Mouse (Mus musculus) heart, embryonic 15.5 days (tissue): Measurements from ENCODE around the gene Stoml2. TPM values are rescaled to one million over a fixed set of nuclear protein-coding genes. Genes with fewer than 3 reads are reported as not detected.
A peak's percentile ranks its signal among the peaks of the same experiment; 100 is the strongest.

ENCODE experiments used
- ATAC-seq: fragments of 200-750 bp; cut with Nextera tagmentation; replicated peaks from 2 replicates; pipeline ENCODE4 v1.8.0; 2017; ENCODE audit warnings: low read depth, moderate TSS enrichment; ENCODE audit not compliant: insufficient number of reproducible peaks, insufficient read depth, low FRiP score
- H3K27ac ChIP-seq: fragments of 300-500 bp; sonication (generic); 2 replicates; pipeline ENCODE4 v1.5.1; 2015; ENCODE audit warnings: mild to moderate bottlenecking, inconsistent platforms
- H3K27me3 ChIP-seq: fragments of 300-500 bp; sonication (generic); 2 replicates; pipeline ENCODE4 v1.6.1; 2015; ENCODE audit warnings: inconsistent platforms
- H3K36me3 ChIP-seq: fragments of 300-500 bp; sonication (generic); 2 replicates; pipeline ENCODE4 v1.6.1; 2015; ENCODE audit warnings: mild to moderate bottlenecking, inconsistent platforms
- H3K4me1 ChIP-seq: fragments of 300-500 bp; sonication (generic); replicated peaks from 2 replicates; pipeline ENCODE4 v1.6.1; 2015; ENCODE audit warnings: inconsistent platforms
- H3K4me2 ChIP-seq: fragments of 300-500 bp; sonication (generic); 2 replicates; pipeline ENCODE4 v1.6.1; 2015; ENCODE audit warnings: inconsistent platforms, mild to moderate bottlenecking, moderate library complexity
- H3K4me3 ChIP-seq: fragments of 300-500 bp; sonication (generic); 2 replicates; pipeline ENCODE4 v1.5.1; 2015; ENCODE audit warnings: mild to moderate bottlenecking, inconsistent platforms
- H3K9ac ChIP-seq: fragments of 300-500 bp; sonication (generic); 2 replicates; pipeline ENCODE4 v1.6.1; 2015; ENCODE audit warnings: mild to moderate bottlenecking, inconsistent platforms
- H3K9me3 ChIP-seq: fragments of 300-500 bp; sonication (generic); replicated peaks from 2 replicates; pipeline ENCODE4 v1.6.1; 2016; ENCODE audit warnings: inconsistent platforms
- whole genome bisulfite sequencing: fragments of 180-500 bp; shearing (Covaris S2); methylation state at CpG from one replicate; pipeline ENCODE4 v1.1.7; 2015; ENCODE audit warnings: mixed read lengths; 5-methylcytosine and 5-hydroxymethylcytosine counted together
- polyA plus RNA-seq: library from polyadenylated mRNA; unstranded; fragments of >200 nt; fragmentation: Nextera tagmentation; extraction: Ambion mirVana; gene quantifications from 2 replicates; pipeline ENCODE4 v1.2.1, GENCODE M21; 2015

Stoml2 gene
- polyA plus RNA-seq, 1 experiment from 2014 or later, result 189 TPM

DNA sequence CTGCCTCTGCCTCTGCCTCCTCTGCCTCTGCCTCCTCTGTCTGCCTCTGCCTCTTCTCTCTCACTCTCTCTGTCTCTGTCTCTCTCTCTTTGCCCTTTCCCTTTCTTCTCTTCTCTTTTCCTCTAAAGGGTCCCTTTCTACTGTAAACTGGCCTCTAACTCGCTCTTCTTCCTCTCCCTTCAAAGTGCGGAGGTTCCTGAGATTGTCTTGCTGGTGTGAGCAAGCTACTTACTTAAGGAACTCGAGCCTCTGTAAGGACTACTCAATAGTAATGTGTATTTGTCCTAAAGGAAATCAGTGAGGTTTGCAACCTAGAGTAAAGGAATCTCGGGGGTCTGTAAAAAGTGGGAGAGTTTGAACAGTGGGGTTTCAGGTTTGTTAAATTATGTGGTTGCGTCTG, 15.1 kb upstream of the Stoml2 start:
- H3K4me2 ChIP-seq, result peak overlapping the region; percentile 82
- H3K36me3 ChIP-seq, result no peaks in the 10 kb centered on the region
- ATAC-seq, result no peak
- H3K9me3 ChIP-seq, result no peaks in the 10 kb centered on the region
- H3K27me3 ChIP-seq, result no peaks in the 10 kb centered on the region
- H3K27ac ChIP-seq, result no peak overlapping the region
- WGBS, result 54% methylated on average over 5 of the region's 5 CpGs
- no peak overlapping the region for H3K4me3 ChIP-seq
- peaks cover 29% of the 10 kb centered on the region for H3K4me1 ChIP-seq
- H3K9ac ChIP-seq, result no peak overlapping the region

DNA sequence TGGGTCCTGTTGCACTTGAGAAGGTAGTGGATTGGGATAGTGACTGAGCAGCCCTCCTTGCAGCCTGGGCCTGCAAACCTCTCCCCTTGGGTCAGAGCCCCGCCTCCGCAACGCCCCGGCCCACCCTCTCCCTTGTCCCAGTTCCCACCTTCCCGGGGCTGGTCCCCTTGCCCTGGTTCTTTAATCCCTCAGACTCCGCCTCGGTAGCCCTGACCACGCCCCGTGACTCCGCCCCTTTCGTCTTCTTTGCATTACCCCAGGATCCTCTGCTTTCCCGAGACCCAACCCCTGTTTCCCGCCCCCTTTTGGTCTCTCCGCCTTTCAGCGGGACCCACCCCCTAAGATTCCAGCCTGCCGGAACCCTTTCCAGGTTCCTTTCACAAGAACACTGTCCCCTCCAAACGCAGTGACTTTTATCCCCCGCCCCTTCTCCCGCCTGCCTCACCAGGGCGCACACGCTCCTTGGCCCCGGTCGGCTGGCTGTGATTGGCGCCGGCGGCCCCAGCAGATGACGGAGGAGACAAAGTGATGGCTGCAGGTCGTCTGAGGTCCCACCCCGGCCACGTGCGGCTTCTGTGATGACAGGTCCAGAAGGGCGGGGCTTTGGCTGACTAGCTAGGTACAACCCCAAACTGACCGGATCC, 14.3 kb upstream of the Stoml2 start, which contains the start of gene Fam214b:
Gene Fam214b (minus strand): TSS at position 562 of the 644 bp plus-strand sequence.
- under 1% methylated on average over 33 of the region's 33 CpGs for WGBS
- H3K4me3 ChIP-seq, result peak within 1 kb of the TSS; percentile 72
- H3K27me3 ChIP-seq, result no peaks in the 10 kb centered on the region
- peak; percentile 94 for ATAC-seq
- H3K9me3 ChIP-seq, result no peaks in the 10 kb centered on the region
- no peaks in the 10 kb centered on the region for H3K36me3 ChIP-seq
- peak within 1 kb of the TSS; percentile 81 for H3K27ac ChIP-seq
- peak within 1 kb of the TSS; percentile 82 for H3K4me2 ChIP-seq
- peak within 1 kb of the TSS; percentile 64 for H3K9ac ChIP-seq
- peaks cover 29% of the 10 kb centered on the region for H3K4me1 ChIP-seq

DNA sequence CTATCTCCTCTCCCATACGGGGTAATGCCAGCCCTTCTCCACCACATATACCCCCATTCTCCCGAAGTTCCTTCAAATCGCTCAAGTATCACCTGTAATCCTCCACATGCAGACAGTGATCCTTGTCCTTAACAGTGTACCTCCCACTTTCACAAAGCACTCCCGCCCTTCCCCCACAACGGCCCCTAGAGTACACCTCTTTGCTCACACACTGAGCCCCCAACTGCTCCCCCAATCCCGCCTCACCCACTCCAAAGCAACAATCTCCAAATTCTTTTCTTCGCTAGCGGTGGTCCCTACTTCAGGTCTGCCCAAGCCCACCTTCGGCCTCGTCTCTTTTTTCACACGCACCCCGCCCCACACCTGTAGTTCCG, 13.8 kb upstream of the Stoml2 start:
- Histone ChIP-seq H3K36me3 (no peaks in the 10 kb centered on the region), H3K9me3 (no peaks in the 10 kb centered on the region), H3K4me1 (peaks cover 33% of the 10 kb centered on the region), H3K27me3 (no peaks in the 10 kb centered on the region), H3K4me3 (peak overlapping the region; percentile 72), H3K4me2 (peak overlapping the region; percentile 82), H3K9ac (peak overlapping the region; percentile 47), H3K27ac (peak overlapping the region; percentile 81)
- ATAC-seq, result no peak; the same call in 1 of the 2 replicates
- WGBS, result 6% methylated on average over 13 of the region's 13 CpGs

DNA sequence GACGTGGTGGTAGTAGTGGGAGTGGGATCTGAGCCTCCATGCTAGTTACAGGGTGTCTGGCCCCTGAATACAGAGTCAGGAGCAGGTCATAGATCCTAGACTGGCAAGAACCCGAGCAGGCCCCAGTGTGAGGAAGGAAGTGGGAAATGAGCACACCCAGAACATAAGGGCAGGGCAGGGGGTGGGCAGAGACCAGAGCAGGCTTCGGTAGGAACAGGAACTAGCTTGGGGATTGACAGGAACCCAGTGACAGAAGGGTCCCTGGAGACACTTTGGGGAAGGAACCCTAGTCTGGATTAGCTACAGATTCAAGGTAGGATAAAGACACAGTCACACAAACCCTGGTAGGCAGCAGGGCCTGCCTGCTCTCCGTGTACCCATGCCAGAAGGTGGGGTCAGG, 13.2 kb upstream of the Stoml2 start:
- no peak for ATAC-seq
- peak overlapping the region; percentile 47 for H3K9ac ChIP-seq

DNA sequence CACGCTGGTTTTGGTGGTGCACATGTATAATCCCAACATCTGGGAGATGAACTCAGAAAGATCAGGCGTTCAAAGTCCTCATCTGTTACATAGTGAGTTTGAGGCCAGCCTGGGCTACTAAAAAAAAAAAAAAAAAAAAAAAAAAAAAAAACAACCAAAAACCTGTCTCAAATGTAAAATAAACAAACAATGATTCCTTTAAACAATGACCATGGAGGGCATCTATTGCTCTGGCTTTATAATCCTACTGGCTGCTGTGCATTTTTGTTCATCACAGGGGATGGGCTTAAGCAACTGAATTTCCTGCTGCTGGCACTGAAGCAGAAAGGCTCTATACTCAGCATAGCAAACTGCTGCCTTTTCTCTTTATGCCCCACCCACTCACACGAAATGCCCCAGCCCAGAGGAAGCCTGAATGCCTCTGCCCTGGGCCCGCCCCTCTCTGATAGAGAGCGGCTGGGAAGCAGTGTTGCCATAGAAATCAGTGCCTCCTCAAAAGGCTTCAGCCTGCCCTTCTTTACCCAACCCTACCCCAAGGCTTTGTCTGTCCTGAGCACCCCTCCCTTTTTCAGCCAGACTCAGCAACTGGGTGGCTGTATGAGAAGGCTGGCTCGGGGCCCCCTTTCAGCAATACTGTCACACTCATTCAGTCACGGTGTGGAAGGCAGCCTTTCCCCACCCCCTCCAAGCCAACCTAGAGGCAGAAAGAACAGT, 12.3 kb upstream of the Stoml2 start:
- ATAC-seq, result no peak; the same call in 1 of the 2 replicates
- H3K4me3 ChIP-seq, result peak overlapping the region; percentile 72

More for the DNA sequence above, 13.2 kb upstream of the Stoml2 start:
- Histone ChIP-seq H3K36me3 (no peaks in the 10 kb centered on the region), H3K27ac (peak overlapping the region; percentile 81), H3K4me1 (peaks cover 34% of the 10 kb centered on the region), H3K9me3 (no peaks in the 10 kb centered on the region), H3K27me3 (no peaks in the 10 kb centered on the region), H3K4me3 (peak overlapping the region; percentile 72), H3K4me2 (peak overlapping the region; percentile 82)
- WGBS, result 25% methylated on average over 4 of the region's 4 CpGs

DNA sequence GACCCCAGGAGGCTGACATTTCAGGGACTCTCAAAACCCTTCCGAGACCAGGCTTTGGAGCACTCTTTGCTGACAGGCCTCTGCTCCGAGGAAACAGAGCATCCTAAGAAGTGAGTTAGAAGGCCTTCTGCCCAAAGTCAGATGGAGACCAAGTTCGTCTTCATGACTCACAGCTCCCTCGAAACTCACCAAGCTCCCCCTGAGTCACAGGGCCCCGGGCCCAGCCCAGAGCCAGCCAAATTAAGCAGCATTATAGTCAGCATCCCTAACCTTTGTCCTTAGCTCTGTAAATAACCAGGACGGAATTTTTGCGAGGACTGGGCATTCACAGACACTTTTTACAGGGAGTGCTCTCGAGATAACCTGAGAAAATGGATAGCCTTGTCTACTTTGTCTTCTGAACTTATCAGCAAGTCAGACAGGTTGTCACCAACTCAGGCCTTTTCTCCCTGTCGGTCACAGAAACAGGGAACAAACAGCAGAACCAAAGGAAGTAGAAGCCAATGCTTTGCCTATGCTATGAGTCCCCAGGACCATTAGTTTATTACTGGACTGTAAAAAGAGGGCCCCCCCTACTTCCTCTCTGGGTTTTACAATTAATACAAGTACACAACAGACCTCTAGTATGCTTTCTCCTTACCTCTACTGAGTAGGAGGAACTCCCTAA, 9.5 kb upstream of the Stoml2 start:
- Histone ChIP-seq H3K27ac (no peak overlapping the region), H3K4me3 (no peak overlapping the region), H3K27me3 (no peaks in the 10 kb centered on the region), H3K36me3 (peaks cover 7% of the 10 kb centered on the region), H3K4me1 (peaks cover 46% of the 10 kb centered on the region), H3K9me3 (no peaks in the 10 kb centered on the region), H3K4me2 (no peak overlapping the region), H3K9ac (no peak overlapping the region)
- ATAC-seq, result no peak
- WGBS, result 55% methylated on average over 9 of the region's 9 CpGs

More for the DNA sequence above, 12.3 kb upstream of the Stoml2 start:
- peaks cover 43% of the 10 kb centered on the region for H3K4me1 ChIP-seq
- no peaks in the 10 kb centered on the region for H3K9me3 ChIP-seq
- H3K9ac ChIP-seq, result peak overlapping the region; percentile 38
- peak overlapping the region; percentile 81 for H3K27ac ChIP-seq
- H3K36me3 ChIP-seq, result no peaks in the 10 kb centered on the region
- H3K27me3 ChIP-seq, result no peaks in the 10 kb centered on the region
- H3K4me2 ChIP-seq, result peak overlapping the region; percentile 82
- WGBS, result 19% methylated on average over 7 of the region's 7 CpGs

DNA sequence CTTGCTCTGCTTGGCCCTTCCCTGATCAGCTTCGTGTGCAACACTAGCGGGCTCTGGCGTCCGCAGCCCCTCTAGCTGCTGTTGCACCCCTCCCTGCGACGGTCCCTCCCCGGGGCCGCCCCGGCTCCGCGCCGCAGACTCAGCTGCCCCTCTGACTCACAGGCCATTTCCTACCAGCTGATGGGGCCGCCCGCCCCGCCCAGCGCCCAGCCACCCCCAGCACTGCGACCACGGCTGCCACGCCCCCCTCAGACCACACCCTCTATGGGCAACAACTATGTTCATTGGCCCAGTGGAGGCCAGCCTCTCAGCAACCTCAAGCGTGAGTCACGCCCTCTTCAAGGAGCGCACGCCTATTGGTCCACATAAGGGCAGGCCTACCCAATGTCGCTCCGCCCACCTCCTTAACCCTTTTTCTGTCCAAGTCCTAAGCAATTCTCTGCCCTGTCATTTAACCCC, 8.6 kb upstream of the Stoml2 start:
- Histone ChIP-seq H3K27ac (peak overlapping the region; percentile 80), H3K27me3 (no peaks in the 10 kb centered on the region), H3K4me3 (peak overlapping the region; percentile 87), H3K36me3 (peaks cover 12% of the 10 kb centered on the region), H3K9me3 (no peaks in the 10 kb centered on the region), H3K4me2 (peak overlapping the region; percentile 95), H3K9ac (peak overlapping the region; percentile 83), H3K4me1 (peaks cover 42% of the 10 kb centered on the region)
- under 1% methylated on average over 25 of the region's 25 CpGs for WGBS
- ATAC-seq, result peak; percentile 98

DNA sequence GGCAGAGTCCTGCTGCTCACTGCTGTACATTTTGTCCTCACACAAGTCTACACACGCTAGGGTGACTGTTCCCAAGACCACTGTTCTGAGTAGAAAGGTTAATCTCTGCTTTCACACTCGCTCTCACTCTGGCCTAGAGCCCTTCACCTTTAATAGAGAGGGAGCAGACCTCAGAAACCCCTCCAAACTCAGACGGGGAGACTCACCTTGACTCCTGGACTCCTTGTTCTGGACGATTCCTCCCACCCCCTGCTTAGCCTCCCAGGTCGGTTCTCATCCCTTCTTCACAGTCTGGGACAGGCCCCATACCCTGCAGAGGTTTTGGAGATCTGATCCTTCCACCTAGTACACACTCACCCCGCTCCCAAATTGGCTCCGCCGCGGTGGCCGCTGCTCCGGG, 8.1 kb upstream of the Stoml2 start:
- Histone ChIP-seq H3K4me1 (peaks cover 37% of the 10 kb centered on the region), H3K4me3 (peak overlapping the region; percentile 87), H3K9me3 (no peaks in the 10 kb centered on the region), H3K36me3 (peaks cover 14% of the 10 kb centered on the region), H3K9ac (peak overlapping the region; percentile 83), H3K4me2 (peak overlapping the region; percentile 95), H3K27ac (peak overlapping the region; percentile 80), H3K27me3 (no peaks in the 10 kb centered on the region)
- WGBS, result 4% methylated on average over 11 of the region's 11 CpGs
- ATAC-seq, result peak; percentile 11

DNA sequence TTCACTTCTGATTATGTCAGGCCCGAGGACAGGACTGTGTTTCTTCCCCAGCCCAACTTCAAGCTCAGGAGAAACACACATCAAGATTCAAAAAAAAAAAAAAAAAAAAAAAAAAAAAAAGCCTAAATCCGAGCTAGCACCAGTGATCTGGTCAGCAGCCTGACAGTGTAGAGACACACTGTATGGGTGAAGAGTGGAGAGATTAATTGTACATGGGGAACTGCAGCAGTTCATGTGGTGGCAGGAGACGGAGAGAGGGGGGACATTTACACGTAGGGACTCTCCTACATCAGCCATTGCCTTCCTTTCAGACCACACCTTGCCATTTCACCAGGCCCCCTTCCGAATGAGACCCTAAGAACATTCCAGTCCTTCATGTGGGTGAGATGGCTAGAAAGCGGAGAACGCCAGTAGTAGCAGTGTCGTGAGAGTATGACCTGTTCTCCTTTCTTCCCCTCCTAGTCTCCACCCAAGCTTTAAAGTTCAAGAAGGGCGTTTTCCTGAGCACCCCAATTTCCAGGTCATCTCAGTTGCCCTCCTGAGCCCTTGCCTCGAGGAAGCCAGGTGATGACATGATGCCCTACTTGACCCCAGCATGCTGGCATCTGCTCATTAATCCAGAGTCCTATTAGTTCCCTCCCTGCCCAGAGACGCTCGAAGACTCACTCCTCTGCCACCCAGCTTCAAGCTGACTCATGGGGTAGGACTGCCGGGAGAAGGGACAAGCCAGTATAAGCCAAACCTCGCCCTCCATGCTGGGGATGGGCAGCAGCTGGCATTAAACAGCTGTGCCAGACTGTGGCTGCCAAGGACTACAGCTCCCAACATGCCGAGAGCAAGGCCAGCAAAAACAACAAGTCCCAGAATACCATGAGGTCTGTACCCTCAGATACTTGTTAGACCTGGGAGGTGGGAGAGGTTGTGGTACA, 7.3 kb upstream of the Stoml2 start:
- no peak for ATAC-seq
- no peaks in the 10 kb centered on the region for H3K27me3 ChIP-seq
- H3K27ac ChIP-seq, result peak overlapping the region; percentile 80
- peaks cover 21% of the 10 kb centered on the region for H3K36me3 ChIP-seq
- H3K9ac ChIP-seq, result peak overlapping the region; percentile 83
- 42% methylated on average over 15 of the region's 15 CpGs for WGBS
- H3K4me1 ChIP-seq, result peaks cover 29% of the 10 kb centered on the region
- H3K9me3 ChIP-seq, result no peaks in the 10 kb centered on the region
- peak overlapping the region; percentile 95 for H3K4me2 ChIP-seq
- H3K4me3 ChIP-seq, result peak overlapping the region; percentile 87

DNA sequence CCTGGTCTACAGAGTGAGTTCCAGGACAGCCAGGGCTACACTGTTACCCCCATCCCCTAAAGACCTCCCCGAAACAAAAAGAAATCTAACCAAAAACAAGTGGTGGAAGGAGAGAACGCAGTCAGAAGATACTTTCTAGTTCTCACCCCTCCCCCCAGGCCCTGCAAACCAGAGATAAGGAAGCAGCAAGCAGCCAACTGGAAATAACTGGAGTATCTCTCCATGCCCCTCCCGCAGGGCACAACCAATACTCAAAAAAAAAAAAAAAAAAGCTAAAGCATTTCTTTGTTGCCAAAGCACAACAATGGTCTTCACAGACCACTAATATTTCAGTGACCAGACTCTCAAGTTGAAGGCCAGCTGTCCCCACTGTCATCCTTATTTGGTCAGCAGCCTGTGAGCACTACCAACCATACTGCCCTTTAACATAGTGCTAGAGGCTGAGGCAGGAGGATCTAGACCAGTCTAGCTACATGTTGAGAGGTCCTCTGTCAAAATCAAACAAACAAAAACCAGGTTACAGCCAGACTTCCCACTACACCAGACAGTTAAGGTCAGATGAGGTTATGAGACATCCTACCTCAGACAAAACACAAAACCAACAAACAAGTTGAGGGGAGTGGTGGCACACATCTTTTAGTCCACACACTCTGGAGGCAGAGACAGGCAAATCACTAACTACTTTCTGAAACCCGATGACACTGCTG, 6.5 kb upstream of the Stoml2 start:
- H3K9me3 ChIP-seq, result no peaks in the 10 kb centered on the region
- H3K36me3 ChIP-seq, result peaks cover 28% of the 10 kb centered on the region
- 26% methylated on average over 4 of the region's 4 CpGs for WGBS
- H3K4me2 ChIP-seq, result no peak overlapping the region; the same call in 1 of the 2 replicates
- H3K27ac ChIP-seq, result no peak overlapping the region
- no peak overlapping the region for H3K9ac ChIP-seq
- H3K27me3 ChIP-seq, result no peaks in the 10 kb centered on the region
- H3K4me3 ChIP-seq, result no peak overlapping the region
- peaks cover 24% of the 10 kb centered on the region for H3K4me1 ChIP-seq
- no peak for ATAC-seq
